Mouse (Mus musculus) kidney, adult 2 months (tissue): ENCODE results near the gene Gm4969. TPM values are rescaled to one million over a fixed set of nuclear protein-coding genes. Genes with fewer than 3 reads are reported as not detected.

ENCODE experiments used
- DNase-seq: peaks from one replicate; pipeline ENCODE4 v3.0.0; 2021
- H3K27ac ChIP-seq: fragments of 200-500 bp; 2 replicates; pipeline ENCODE4 v1.5.1; 2012; ENCODE audit warnings: low read depth, low read length, control low read depth, inconsistent platforms; ENCODE audit not compliant: insufficient read depth
- H3K27me3 ChIP-seq: fragments of 200-500 bp; replicated peaks from 2 replicates; pipeline ENCODE4 v1.6.1; 2012; ENCODE audit warnings: mild to moderate bottlenecking, moderate library complexity, low read length, inconsistent platforms; ENCODE audit not compliant: control insufficient read depth, insufficient read depth
- H3K36me3 ChIP-seq: fragments of 200-500 bp; 2 replicates; pipeline ENCODE4 v1.6.1; 2012; ENCODE audit warnings: mild to moderate bottlenecking, moderate library complexity, low read length, inconsistent platforms; ENCODE audit not compliant: control insufficient read depth, insufficient read depth
- H3K4me1 ChIP-seq: fragments of 200-500 bp; 2 replicates; pipeline ENCODE4 v1.6.1; 2011; ENCODE audit warnings: low read length; ENCODE audit not compliant: control insufficient read depth, insufficient read depth
- H3K4me3 ChIP-seq: fragments of 200-500 bp; 2 replicates; pipeline ENCODE4 v1.5.1; 2011; ENCODE audit warnings: mild to moderate bottlenecking, low read depth, low read length, control low read depth; ENCODE audit not compliant: insufficient read depth
- CTCF ChIP-seq: fragments of 200-500 bp; conservative IDR thresholded peaks from 2 replicates; pipeline ENCODE4 v1.5.1; 2011; ENCODE audit warnings: low read depth, mild to moderate bottlenecking, control low read depth, low read length, moderate library complexity, mixed read lengths; ENCODE audit not compliant: insufficient read depth, insufficient read length
- POLR2A ChIP-seq: fragments of 200-500 bp; IDR thresholded peaks from one replicate; pipeline ENCODE4 v1.6.1; 2011; ENCODE audit warnings: low read depth, low read length, control low read depth
- WGBS: fragments of 180-500 bp; shearing (Covaris S2); methylation state at CpG from one replicate; pipeline ENCODE4 v1.1.7; 2018; 5-methylcytosine and 5-hydroxymethylcytosine counted together
- polyA plus RNA-seq: library from polyadenylated mRNA; depleted of rRNA; stranded (reverse); fragments of >200 nt; gene quantifications from 2 replicates; pipeline ENCODE4 v1.2.3, GENCODE M21; 2012

Gene Gm4969
- polyA plus RNA-seq, 1 experiment, result 0.03 TPM

GRCm38 (mm10) chr7:19121686-19122085 is 3.5 kb upstream of the Gm4969 start:
- Histone ChIP-seq H3K36me3 (no peaks in the 10 kb centered on the region), H3K27me3 (no peaks in the 10 kb centered on the region), H3K4me3 (0 out of 2 replicates have a peak overlapping the region, but pooled peaks have one; percentile 0), H3K27ac (peak overlapping the region; percentile 78), H3K4me1 (peaks cover 26% of the 10 kb centered on the region)
- TF ChIP-seq POLR2A, result no peak
- TF ChIP-seq CTCF, result no peak
- WGBS, result 42% methylated on average over 4 of the region's 4 CpGs
- peak; percentile 89 for DNase-seq

GRCm38 (mm10) chr7:19119631-19120429 is 1.7 kb upstream of the Gm4969 start, which contains the start of gene Fbxo46:
Gene Fbxo46 (plus strand): TSS chr7:19119859.
- no peak for TF ChIP-seq CTCF
- TF ChIP-seq POLR2A, result peak; percentile 76
- Histone ChIP-seq H3K27me3 (no peaks in the 10 kb centered on the region), H3K4me3 (peak within 1 kb of the TSS; percentile 91), H3K4me1 (peaks cover 26% of the 10 kb centered on the region), H3K36me3 (no peaks in the 10 kb centered on the region), H3K27ac (0 out of 2 replicates have a peak within 1 kb of the TSS, but pooled peaks have one; percentile 22)
- DNase-seq, result peak; percentile 98
- 2% methylated on average over 34 of the region's 34 CpGs for WGBS

GRCm38 (mm10) chr7:19119083-19119482 is 915 bp upstream of the Gm4969 start:
- no peak overlapping the region for H3K27ac ChIP-seq
- H3K27me3 ChIP-seq, result no peaks in the 10 kb centered on the region
- TF ChIP-seq POLR2A (no peak), CTCF (no peak)
- H3K36me3 ChIP-seq, result no peaks in the 10 kb centered on the region
- WGBS, result 95% methylated on average over 8 of the region's 8 CpGs
- DNase-seq, result no peak
- no peak overlapping the region for H3K4me3 ChIP-seq
- H3K4me1 ChIP-seq, result peaks cover 21% of the 10 kb centered on the region

- WGBS, result 92% methylated on average over 1 of the region's 1 CpGs
- no peak overlapping the region for H3K4me3 ChIP-seq
Observed at GRCm38 (mm10) chr7:19109565-19109964, 8.6 kb downstream of the Gm4969 start.

GRCm38 (mm10) chr7:19107436-19107835 is 10.7 kb downstream of the Gm4969 start:
- DNase-seq, result no peak
- no peaks in the 10 kb centered on the region for H3K27me3 ChIP-seq
- H3K4me3 ChIP-seq, result no peak overlapping the region
- H3K36me3 ChIP-seq, result no peaks in the 10 kb centered on the region
- no peak overlapping the region for H3K27ac ChIP-seq
- TF ChIP-seq CTCF (no peak), POLR2A (no peak)
- no peaks in the 10 kb centered on the region for H3K4me1 ChIP-seq
- WGBS, result 59% methylated on average over 3 of the region's 3 CpGs

More at GRCm38 (mm10) chr7:19109565-19109964, 8.6 kb downstream of the Gm4969 start:
- DNase-seq, result no peak
- TF ChIP-seq POLR2A, result no peak
- no peak for TF ChIP-seq CTCF
- Histone ChIP-seq H3K36me3 (no peaks in the 10 kb centered on the region), H3K27me3 (no peaks in the 10 kb centered on the region), H3K4me1 (no peaks in the 10 kb centered on the region), H3K27ac (no peak overlapping the region)

GRCm38 (mm10) chr7:19104486-19104885 is 13.7 kb downstream of the Gm4969 start:
- no peaks in the 10 kb centered on the region for H3K4me1 ChIP-seq

GRCm38 (mm10) chr7:19103741-19104140 is 14.4 kb downstream of the Gm4969 start:
- Histone ChIP-seq H3K4me3 (no peak overlapping the region), H3K27ac (no peak overlapping the region), H3K4me1 (no peaks in the 10 kb centered on the region), H3K36me3 (no peaks in the 10 kb centered on the region), H3K27me3 (no peaks in the 10 kb centered on the region)
- DNase-seq, result no peak
- no peak for TF ChIP-seq POLR2A
- no peak for TF ChIP-seq CTCF

More at GRCm38 (mm10) chr7:19104486-19104885, 13.7 kb downstream of the Gm4969 start:
- DNase-seq, result no peak
- Histone ChIP-seq H3K27ac (no peak overlapping the region), H3K4me3 (no peak overlapping the region), H3K27me3 (no peaks in the 10 kb centered on the region), H3K36me3 (no peaks in the 10 kb centered on the region)
- no peak for TF ChIP-seq CTCF
- 88% methylated on average over 2 of the region's 2 CpGs for WGBS

- DNase-seq, result no peak
- Histone ChIP-seq H3K4me3 (no peak overlapping the region), H3K27me3 (no peaks in the 10 kb centered on the region), H3K27ac (no peak overlapping the region), H3K4me1 (no peaks in the 10 kb centered on the region), H3K36me3 (no peaks in the 10 kb centered on the region)
- WGBS, result 81% methylated on average over 1 of the region's 1 CpGs
- TF ChIP-seq POLR2A, result no peak
- TF ChIP-seq CTCF, result no peak
Observed at GRCm38 (mm10) chr7:19100290-19100689, 17.9 kb downstream of the Gm4969 start.
